In the genomic region with DNA sequence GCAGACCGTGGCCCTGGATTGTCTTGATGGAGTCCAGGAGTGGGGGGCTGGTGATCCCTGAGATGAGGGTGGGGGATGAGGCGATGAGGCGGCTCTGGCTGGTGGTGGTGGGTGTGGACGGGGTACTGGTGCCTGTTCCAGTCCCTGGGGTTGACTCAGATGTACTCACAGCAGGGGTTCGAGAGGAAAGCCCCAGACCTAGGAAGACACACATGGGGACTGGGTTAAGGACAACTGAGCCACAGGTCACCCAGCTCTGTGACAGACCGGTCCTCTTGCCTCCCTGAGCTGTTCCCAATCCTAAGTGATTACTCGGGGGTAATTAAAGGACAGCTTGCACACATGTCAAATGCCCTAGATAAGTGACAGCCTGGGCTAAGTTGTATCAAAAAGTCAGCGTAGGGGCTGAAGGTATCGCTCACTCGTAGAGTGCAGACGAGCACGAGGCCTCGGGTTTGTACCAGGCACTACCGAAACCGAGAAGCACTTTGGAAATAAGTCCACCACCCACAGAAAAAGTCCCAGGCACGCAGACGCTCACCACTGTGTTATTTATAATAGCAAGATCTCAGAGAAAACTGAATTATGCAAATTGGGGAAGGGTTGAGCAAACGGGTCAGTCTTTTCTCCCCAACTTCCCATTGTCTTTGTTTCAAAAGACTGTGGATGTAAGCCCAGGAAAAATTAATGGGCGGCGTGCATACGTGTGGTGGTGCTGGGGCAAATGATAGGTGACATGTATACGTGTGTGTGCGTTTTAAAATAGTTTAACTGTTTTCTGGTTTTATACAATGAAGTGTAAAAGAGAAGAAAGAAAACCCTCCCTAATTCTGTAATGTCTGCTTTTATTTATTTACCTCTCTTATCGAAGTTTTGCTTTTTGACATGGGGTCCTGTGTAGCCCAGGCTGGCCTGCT, we compare ENCODE assay signal across 30 mouse cellular contexts. TPM values are rescaled to one million over a fixed set of nuclear protein-coding genes. Genes with fewer than 3 reads are reported as not detected.
DNase-seq lines count a peak whose midpoint lies in the region; ATAC-seq lines count a peak whose summit lies in the region.
"Had no signal": no experiment of that assay in that cellular context is flagged by ENCODE, and none has a peak within 500 bp of the region (broad histone marks: within the 10 kb centered on the region; RNA-seq: fewer than 3 reads in every experiment).

No protein-coding gene starts in this region.

- ATAC-seq in embryonic facial prominence, embryonic 11.5 days (replicated peaks; ENCODE audit: insufficient number of reproducible peaks, low FRiP score, low TSS enrichment, low read depth), result peak; percentile 29; the same call in 1 of the 2 replicates
- ATAC-seq in hindbrain, embryonic 15.5 days (ENCODE audit: low FRiP score, low read depth), result 0 out of 2 replicates have a peak, but pooled peaks have one; percentile 56
- no peak for ATAC-seq in hindbrain, embryonic 11.5 days (ENCODE audit: low FRiP score)
- ATAC-seq: forebrain, postnatal 0 days; inflammation-experienced regulatory T-cells, adult 6 months; liver, embryonic 12.5 days; liver, postnatal 0 days; lung, postnatal 0 days had no signal

- H3K9me3 ChIP-seq in embryonic facial prominence, embryonic 11.5 days (replicated peaks; ENCODE audit: control insufficient read depth, low read length), result no peaks in the 10 kb centered on the region
- H3K9me3 ChIP-seq in embryonic facial prominence, embryonic 10.5 days, result no peaks in the 10 kb centered on the region
- H3K9me3 ChIP-seq in hindbrain, embryonic 15.5 days, result no peaks in the 10 kb centered on the region
- H3K9me3 ChIP-seq in hindbrain, embryonic 11.5 days (ENCODE audit: control insufficient read depth, low read length), result no peaks in the 10 kb centered on the region
- H3K9me3 ChIP-seq: embryonic facial prominence, embryonic 15.5 days; forebrain, embryonic 12.5 days; G1E; hindbrain, embryonic 13.5 days; liver, embryonic 12.5 days; megakaryocyte, embryonic 14.5 days; midbrain, embryonic 12.5 days had no signal

- DNase-seq in embryonic facial prominence, embryonic 11.5 days (ENCODE audit: low spot score), result no peak
- DNase-seq in embryonic facial prominence, embryonic 10.5 days (ENCODE audit: low spot score), result no peak
- no peak for DNase-seq in hindbrain, embryonic 11.5 days (ENCODE audit: low spot score)
- DNase-seq in CD4-positive helper T cell, adult 2 months (ENCODE audit: low read depth, low spot score), result peak; percentile 36
- peak; percentile 60 for DNase-seq in brain, adult 2 months (ENCODE audit: low read depth, low spot score)
- DNase-seq in lung, adult 18-20 months, result no peak
- DNase-seq in heart, adult 9 months (ENCODE audit: low spot score in 2 of 2), result no peak
- DNase-seq: adrenal gland, postnatal 14 days; cerebellum, adult 18-20 months; forebrain, postnatal 0 days; heart, postnatal 36 days; kidney, adult 11 months; layer of hippocampus, postnatal 36 days; left cerebral cortex, postnatal 4 days; liver, postnatal 0 days; right cerebral cortex, postnatal 25 days; thymus, adult 2 months; thymus, postnatal 36 days had no signal

- no peak overlapping the region for H3K9ac ChIP-seq in embryonic facial prominence, embryonic 11.5 days (replicated peaks; ENCODE audit: low read length)
- no peak overlapping the region for H3K9ac ChIP-seq in hindbrain, embryonic 15.5 days
- H3K9ac ChIP-seq in hindbrain, embryonic 11.5 days (ENCODE audit: low read depth, low read length), result no peak overlapping the region
- H3K9ac ChIP-seq: embryonic facial prominence, embryonic 15.5 days; forebrain, embryonic 12.5 days; forebrain, postnatal 0 days; hindbrain, embryonic 13.5 days; liver, embryonic 12.5 days; liver, postnatal 0 days; midbrain, embryonic 12.5 days had no signal

- H3K27ac ChIP-seq in embryonic facial prominence, embryonic 11.5 days (replicated peaks; ENCODE audit: low read depth, low read length), result no peak overlapping the region
- no peak overlapping the region for H3K27ac ChIP-seq in embryonic facial prominence, embryonic 10.5 days (replicated peaks)
- H3K27ac ChIP-seq in hindbrain, embryonic 15.5 days (replicated peaks), result no peak overlapping the region
- no peak overlapping the region for H3K27ac ChIP-seq in hindbrain, embryonic 11.5 days (ENCODE audit: low read depth, low read length)
- H3K27ac ChIP-seq: embryonic facial prominence, embryonic 15.5 days; forebrain, embryonic 12.5 days; hindbrain, embryonic 13.5 days; kidney, postnatal 0 days; liver, embryonic 12.5 days; midbrain, embryonic 12.5 days had no signal

- no peak overlapping the region for H3K4me3 ChIP-seq in embryonic facial prominence, embryonic 11.5 days (ENCODE audit: low read depth, low read length)
- no peak overlapping the region for H3K4me3 ChIP-seq in embryonic facial prominence, embryonic 10.5 days
- H3K4me3 ChIP-seq in hindbrain, embryonic 15.5 days, result no peak overlapping the region
- no peak overlapping the region for H3K4me3 ChIP-seq in hindbrain, embryonic 11.5 days (ENCODE audit: low read depth, low read length)
- H3K4me3 ChIP-seq: embryonic facial prominence, embryonic 15.5 days; forebrain, embryonic 12.5 days; hindbrain, embryonic 13.5 days; liver, embryonic 12.5 days; megakaryocyte, embryonic 14.5 days; midbrain, embryonic 12.5 days had no signal

- H3K27me3 ChIP-seq in embryonic facial prominence, embryonic 11.5 days (ENCODE audit: control insufficient read depth, insufficient read depth, low read length), result no peaks in the 10 kb centered on the region
- no peaks in the 10 kb centered on the region for H3K27me3 ChIP-seq in embryonic facial prominence, embryonic 10.5 days (replicated peaks; ENCODE audit: low read depth, poor library complexity, severe bottlenecking)
- no peaks in the 10 kb centered on the region for H3K27me3 ChIP-seq in hindbrain, embryonic 15.5 days
- H3K27me3 ChIP-seq in hindbrain, embryonic 11.5 days (ENCODE audit: control insufficient read depth, insufficient read depth, low read length), result no peaks in the 10 kb centered on the region
- H3K27me3 ChIP-seq: embryonic facial prominence, embryonic 15.5 days; forebrain, embryonic 12.5 days; hindbrain, embryonic 13.5 days; liver, embryonic 12.5 days; megakaryocyte, embryonic 14.5 days; midbrain, embryonic 12.5 days had no signal

- H3K4me2 ChIP-seq in embryonic facial prominence, embryonic 11.5 days (ENCODE audit: low read depth, low read length), result no peak overlapping the region
- H3K4me2 ChIP-seq in hindbrain, embryonic 15.5 days, result no peak overlapping the region
- H3K4me2 ChIP-seq in hindbrain, embryonic 11.5 days (replicated peaks; ENCODE audit: low read depth, low read length), result no peak overlapping the region
- H3K4me2 ChIP-seq: embryonic facial prominence, embryonic 15.5 days; forebrain, embryonic 12.5 days; heart, embryonic 11.5 days; hindbrain, embryonic 13.5 days; liver, embryonic 12.5 days; midbrain, embryonic 12.5 days had no signal

- peaks cover 13% of the 10 kb centered on the region for H3K36me3 ChIP-seq in embryonic facial prominence, embryonic 11.5 days (replicated peaks; ENCODE audit: control insufficient read depth, insufficient read depth, low read depth, low read length)
- H3K36me3 ChIP-seq in embryonic facial prominence, embryonic 10.5 days (replicated peaks), result peaks cover 100% of the 10 kb centered on the region
- peaks cover 45% of the 10 kb centered on the region for H3K36me3 ChIP-seq in hindbrain, embryonic 15.5 days
- H3K36me3 ChIP-seq in hindbrain, embryonic 11.5 days (ENCODE audit: control insufficient read depth, insufficient read depth, low read length), result peaks cover 17% of the 10 kb centered on the region

- no peaks in the 10 kb centered on the region; the same call in 1 of the 2 replicates for H3K4me1 ChIP-seq in embryonic facial prominence, embryonic 11.5 days (ENCODE audit: control insufficient read depth, insufficient read depth, low read length)
- peaks cover 30% of the 10 kb centered on the region for H3K4me1 ChIP-seq in embryonic facial prominence, embryonic 10.5 days
- 0 out of 2 replicates have a peak, but pooled peaks cover 7% of the 10 kb centered on the region for H3K4me1 ChIP-seq in hindbrain, embryonic 15.5 days (replicated peaks)
- H3K4me1 ChIP-seq in hindbrain, embryonic 11.5 days (replicated peaks; ENCODE audit: control insufficient read depth, insufficient read depth, low read length), result no peaks in the 10 kb centered on the region

- 88% methylated on average over 24 of the region's 24 CpGs for WGBS in embryonic facial prominence, embryonic 11.5 days
- 93% methylated on average over 24 of the region's 24 CpGs for WGBS in embryonic facial prominence, embryonic 10.5 days
- 79% methylated on average over 24 of the region's 24 CpGs for WGBS in hindbrain, embryonic 15.5 days
- WGBS in hindbrain, embryonic 11.5 days, result 88% methylated on average over 24 of the region's 24 CpGs

RNA-seq across cellular contexts. Expression of a gene that starts 18.6 kb away (rescaled TPM):
- 31.1 and 34.3 TPM in 2 replicates for polyA plus RNA-seq in embryonic facial prominence, embryonic 11.5 days (2014; fragmentation: Nextera tagmentation; extraction: Ambion mirVana)
- 38.7 and 39.0 TPM in 2 replicates for polyA plus RNA-seq in embryonic facial prominence, embryonic 10.5 days (2016; fragmentation: Nextera tagmentation; extraction: Ambion mirVana)
- polyA plus RNA-seq in hindbrain, embryonic 15.5 days (2015; fragmentation: Nextera tagmentation; extraction: Ambion mirVana), result 33.6 and 36.7 TPM in 2 replicates
- 29.5 and 30.4 TPM in 2 replicates for polyA plus RNA-seq in hindbrain, embryonic 11.5 days (2014; fragmentation: Nextera tagmentation; extraction: Ambion mirVana)

RNA-seq across cellular contexts. Expression of a gene that starts 32.1 kb away (rescaled TPM):
- polyA plus RNA-seq in embryonic facial prominence, embryonic 11.5 days (2014; fragmentation: Nextera tagmentation; extraction: Ambion mirVana), result 0.11 and 0.18 TPM in 2 replicates
- polyA plus RNA-seq in embryonic facial prominence, embryonic 10.5 days (2016; fragmentation: Nextera tagmentation; extraction: Ambion mirVana), result 0.09 and 0.12 TPM in 2 replicates
- polyA plus RNA-seq in hindbrain, embryonic 15.5 days (2015; fragmentation: Nextera tagmentation; extraction: Ambion mirVana), result 0.18 and 0.24 TPM in 2 replicates
- polyA plus RNA-seq in hindbrain, embryonic 11.5 days (2014; fragmentation: Nextera tagmentation; extraction: Ambion mirVana), result 0.42 and 0.51 TPM in 2 replicates
- polyA plus RNA-seq: G1E; liver, postnatal 0 days had no signal

Comparison
In these comparisons a context has a peak if more than half of its experiments do, and no peak if none do; other contexts are left out.
1. DNase-seq: peak in CD4-positive helper T cell, adult 2 months (single experiment) and brain, adult 2 months (single experiment); none in embryonic facial prominence, embryonic 11.5 days (single experiment), embryonic facial prominence, embryonic 10.5 days (single experiment), hindbrain, embryonic 11.5 days (single experiment), lung, adult 18-20 months (0 of 2) and heart, adult 9 months (0 of 2).